Mouse (Mus musculus) brain, embryonic 14.5 days (tissue): ENCODE data around the gene Ncbp1.

ENCODE experiments used
- CTCF ChIP-seq: fragments of 200-500 bp; IDR thresholded peaks from 2 replicates; pipeline ENCODE4 v1.5.1; 2012; ENCODE audit warnings: inconsistent platforms, mild to moderate bottlenecking, moderate library complexity, borderline replicate concordance; ENCODE audit not compliant: insufficient read depth, insufficient read length; ENCODE audit errors: extremely low read depth
- POLR2A ChIP-seq: fragments of 200-500 bp; IDR thresholded peaks from 2 replicates; pipeline ENCODE4 v1.6.1; 2012; ENCODE audit warnings: mild to moderate bottlenecking, inconsistent platforms, borderline replicate concordance; ENCODE audit not compliant: poor library complexity, insufficient read depth, insufficient read length, severe bottlenecking; ENCODE audit errors: extremely low read depth

GRCm38 (mm10) chr4:46089524-46090125 lies 48.8 kb upstream of the Ncbp1 start:
- TF ChIP-seq CTCF (no peak), POLR2A (no peak)
